Mouse (Mus musculus): Measurements from ENCODE around the gene Lamc1. TPM values are rescaled to one million over a fixed set of nuclear protein-coding genes. Genes with fewer than 3 reads are reported as not detected.

The Lamc1 gene
- polyA plus RNA-seq, 1 experiment, result 22.8 TPM

- Histone ChIP-seq H3K4me3 (ENCODE audit: low read depth, low read length) (no peak overlapping the region), H3K4me1 (ENCODE audit: control insufficient read depth, insufficient read depth, insufficient read length, low read length) (no peaks in the 10 kb centered on the region), H3K27ac (ENCODE audit: insufficient read depth, low read depth, low read length) (no peak overlapping the region), H3K27me3 (ENCODE audit: control insufficient read depth, insufficient read depth, low read length) (no peaks in the 10 kb centered on the region; the same call in 1 of the 2 replicates), H3K36me3 (ENCODE audit: control insufficient read depth, insufficient read depth, low read length) (no peaks in the 10 kb centered on the region)
- TF ChIP-seq POLR2A (IDR thresholded peaks at IDR 0.05; ENCODE audit: low read depth, low read length), result no peak
- TF ChIP-seq CTCF (IDR thresholded peaks at IDR 0.05; ENCODE audit: extremely low read depth, insufficient read length, insufficient replicate concordance, low read depth, low read length), result no peak
- WGBS, result 87% methylated on average over 4 of the region's 4 CpGs
These were observed 152.4 kb downstream of the Lamc1 start for GRCm38 (mm10) chr1:153180160-153180559.

GRCm38 (mm10) chr1:153174801-153175200, 157.8 kb downstream of the Lamc1 start:
- H3K4me1 ChIP-seq (ENCODE audit: control insufficient read depth, insufficient read depth, insufficient read length, low read length), result no peaks in the 10 kb centered on the region
- no peak overlapping the region for H3K27ac ChIP-seq (ENCODE audit: insufficient read depth, low read depth, low read length)
- WGBS, result 76% methylated on average over 12 of the region's 12 CpGs
- no peak overlapping the region for H3K4me3 ChIP-seq (ENCODE audit: low read depth, low read length)
- H3K27me3 ChIP-seq (ENCODE audit: control insufficient read depth, insufficient read depth, low read length), result no peaks in the 10 kb centered on the region; the same call in 1 of the 2 replicates
- TF ChIP-seq POLR2A (IDR thresholded peaks at IDR 0.05; ENCODE audit: low read depth, low read length), result no peak
- TF ChIP-seq CTCF (IDR thresholded peaks at IDR 0.05; ENCODE audit: extremely low read depth, insufficient read length, insufficient replicate concordance, low read depth, low read length), result no peak
- H3K36me3 ChIP-seq (ENCODE audit: control insufficient read depth, insufficient read depth, low read length), result no peaks in the 10 kb centered on the region

- H3K36me3 ChIP-seq (ENCODE audit: control insufficient read depth, insufficient read depth, low read length), result no peaks in the 10 kb centered on the region
- 69% methylated on average over 3 of the region's 3 CpGs for WGBS
- no peaks in the 10 kb centered on the region for H3K4me1 ChIP-seq (ENCODE audit: control insufficient read depth, insufficient read depth, insufficient read length, low read length)
- TF ChIP-seq CTCF (IDR thresholded peaks at IDR 0.05; ENCODE audit: extremely low read depth, insufficient read length, insufficient replicate concordance, low read depth, low read length), result no peak
- TF ChIP-seq POLR2A (IDR thresholded peaks at IDR 0.05; ENCODE audit: low read depth, low read length), result no peak
- no peak overlapping the region for H3K4me3 ChIP-seq (ENCODE audit: low read depth, low read length)
- H3K27me3 ChIP-seq (ENCODE audit: control insufficient read depth, insufficient read depth, low read length), result no peaks in the 10 kb centered on the region
- no peak overlapping the region for H3K27ac ChIP-seq (ENCODE audit: insufficient read depth, low read depth, low read length)
These were observed 159.3 kb downstream of the Lamc1 start for GRCm38 (mm10) chr1:153173276-153173675.

- Histone ChIP-seq H3K36me3 (ENCODE audit: control insufficient read depth, insufficient read depth, low read length) (no peaks in the 10 kb centered on the region), H3K4me3 (ENCODE audit: low read depth, low read length) (no peak overlapping the region), H3K27ac (ENCODE audit: insufficient read depth, low read depth, low read length) (no peak overlapping the region), H3K4me1 (ENCODE audit: control insufficient read depth, insufficient read depth, insufficient read length, low read length) (no peaks in the 10 kb centered on the region), H3K27me3 (ENCODE audit: control insufficient read depth, insufficient read depth, low read length) (no peaks in the 10 kb centered on the region)
- TF ChIP-seq CTCF (IDR thresholded peaks at IDR 0.05; ENCODE audit: extremely low read depth, insufficient read length, insufficient replicate concordance, low read depth, low read length), result no peak
- 20% methylated on average over 9 of the region's 9 CpGs for WGBS
These were observed 160.3 kb downstream of the Lamc1 start for GRCm38 (mm10) chr1:153172291-153172731.

- no peaks in the 10 kb centered on the region for H3K4me1 ChIP-seq (ENCODE audit: control insufficient read depth, insufficient read depth, insufficient read length, low read length)
- no peak overlapping the region for H3K4me3 ChIP-seq (ENCODE audit: low read depth, low read length)
- WGBS, result 84% methylated on average over 10 of the region's 10 CpGs
- H3K36me3 ChIP-seq (ENCODE audit: control insufficient read depth, insufficient read depth, low read length), result no peaks in the 10 kb centered on the region
- no peaks in the 10 kb centered on the region for H3K27me3 ChIP-seq (ENCODE audit: control insufficient read depth, insufficient read depth, low read length)
- H3K27ac ChIP-seq (ENCODE audit: insufficient read depth, low read depth, low read length), result no peak overlapping the region
- TF ChIP-seq POLR2A (IDR thresholded peaks at IDR 0.05; ENCODE audit: low read depth, low read length) (no peak), CTCF (IDR thresholded peaks at IDR 0.05; ENCODE audit: extremely low read depth, insufficient read length, insufficient replicate concordance, low read depth, low read length) (no peak)
These were observed 161.6 kb downstream of the Lamc1 start for GRCm38 (mm10) chr1:153171011-153171410.

Other genes starting within 250 kb of the Lamc1 start
- gene Lamc2, start 146.3 kb downstream of the Lamc1 start, polyA plus RNA-seq (2012; rRNA removed), result 6.3 and 8.7 TPM in 2 replicates
- gene Shcbp1l, start 92.4 kb upstream of the Lamc1 start, polyA plus RNA-seq (2012; rRNA removed), result not detected in 2 replicates
- gene Dhx9, start 154.9 kb upstream of the Lamc1 start, polyA plus RNA-seq (2012; rRNA removed), result 1.5 and 3.3 TPM in 2 replicates
- 0.39 and 6.3 TPM in 2 replicates for gene Npl, start 217.3 kb upstream of the Lamc1 start, polyA plus RNA-seq (2012; rRNA removed)

All from small intestine, adult 2 months (tissue).